Mouse (Mus musculus) layer of hippocampus, postnatal 25 days (tissue): ENCODE measurements around the gene Mlec. TPM values are rescaled to one million over a fixed set of nuclear protein-coding genes. Genes with fewer than 3 reads are reported as not detected.
"Not testable (repeated sequence)": the region's sequence is repeated elsewhere in the genome, so short reads cannot be mapped to it uniquely, and the experiment has no call there.

Experiments used
- DNase-seq, 2 experiments: peaks; one replicate each; pipeline ENCODE4 v3.0.0; 2022; ENCODE audit warnings: mixed read lengths in 2 of 2, low spot score in 1 of 2; ENCODE audit errors: extremely low spot score in 1 of 2
- total RNA-seq, 2 experiments: library from RNA; stranded (reverse); gene quantifications; 2 replicates each; pipeline ENCODE4 v1.2.3; 2021

Gene Mlec
- total RNA-seq, 2 experiments from 2014 or later = 75.6 to 86.5 TPM

- DNase-seq = no peak
Measured at GRCm38 (mm10) chr5:115132465-115132864, 25.5 kb downstream of the Mlec start.

- DNase-seq = no peak
Measured at GRCm38 (mm10) chr5:115129328-115129727, 28.7 kb downstream of the Mlec start.

DNA sequence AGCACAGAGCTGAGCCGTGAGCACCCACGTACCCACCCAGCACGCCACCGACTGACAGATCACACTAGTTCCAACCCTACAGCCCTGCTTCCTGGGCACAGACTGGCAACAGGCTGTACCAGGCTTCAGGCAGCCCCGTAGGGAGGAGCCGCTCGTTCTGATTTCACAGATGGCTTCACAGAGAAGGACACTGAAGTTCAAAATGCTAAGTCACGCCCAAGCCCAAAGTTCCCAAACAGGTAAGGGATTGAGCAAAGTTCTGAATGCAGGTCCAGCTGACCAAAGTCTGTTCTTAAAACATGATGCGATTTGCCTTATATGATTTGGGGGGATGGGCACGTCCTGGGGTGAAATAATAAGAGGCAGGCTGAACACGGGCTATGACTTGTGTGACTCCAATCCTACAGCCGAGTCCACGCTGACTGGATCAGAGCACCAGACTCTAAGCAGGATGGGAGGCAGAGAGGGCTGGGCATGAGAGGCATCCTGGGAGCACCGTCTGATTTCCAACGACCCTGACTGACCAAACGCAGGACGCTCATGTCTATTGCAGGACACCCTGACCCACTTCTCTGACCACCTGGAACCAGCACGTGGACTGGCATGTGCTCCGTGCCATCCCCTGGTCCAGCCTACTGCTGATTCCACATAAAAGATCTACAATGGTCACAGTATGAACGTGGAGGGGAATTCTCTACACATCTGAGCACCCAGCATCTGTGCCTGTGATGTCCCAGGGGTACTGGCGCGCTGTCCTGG lies 30.4 kb downstream of the Mlec start:
- DNase-seq = no peak

GRCm38 (mm10) chr5:115126578-115127312 lies 31.2 kb downstream of the Mlec start:
- no peak for DNase-seq

- DNase-seq = peak; percentile 73 to 80
Measured at GRCm38 (mm10) chr5:115125211-115125871, 32.6 kb downstream of the Mlec start.

GRCm38 (mm10) chr5:115124690-115125089 lies 33.3 kb downstream of the Mlec start:
- no peak for DNase-seq

DNA sequence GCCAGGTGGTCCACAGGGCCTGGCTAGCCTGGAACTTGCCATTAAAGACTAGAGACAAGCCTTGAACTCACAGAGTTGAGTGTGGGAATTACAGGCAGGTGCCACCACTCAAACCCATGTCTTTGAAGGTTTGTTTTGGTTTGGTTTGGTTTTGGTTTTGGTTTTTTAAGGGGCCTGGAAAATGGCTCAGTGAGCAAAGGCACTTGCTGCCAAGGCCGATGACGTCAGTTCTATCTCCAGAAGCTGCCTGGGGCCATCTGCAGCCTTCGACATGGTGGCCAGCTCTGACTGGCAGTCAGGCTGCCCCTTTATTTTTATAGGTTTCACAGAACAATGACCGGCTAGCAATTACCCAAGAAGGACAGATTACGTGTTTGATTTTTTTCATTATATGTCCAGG lies 37.0 kb downstream of the Mlec start:
- no peak for DNase-seq

- DNase-seq = peak in 1 of 2 experiments; percentile 31
Measured at GRCm38 (mm10) chr5:115118961-115119570, 38.9 kb downstream of the Mlec start, which contains the start of gene Acads. Gene Acads (minus strand): TSS chr5:115119346.

DNA sequence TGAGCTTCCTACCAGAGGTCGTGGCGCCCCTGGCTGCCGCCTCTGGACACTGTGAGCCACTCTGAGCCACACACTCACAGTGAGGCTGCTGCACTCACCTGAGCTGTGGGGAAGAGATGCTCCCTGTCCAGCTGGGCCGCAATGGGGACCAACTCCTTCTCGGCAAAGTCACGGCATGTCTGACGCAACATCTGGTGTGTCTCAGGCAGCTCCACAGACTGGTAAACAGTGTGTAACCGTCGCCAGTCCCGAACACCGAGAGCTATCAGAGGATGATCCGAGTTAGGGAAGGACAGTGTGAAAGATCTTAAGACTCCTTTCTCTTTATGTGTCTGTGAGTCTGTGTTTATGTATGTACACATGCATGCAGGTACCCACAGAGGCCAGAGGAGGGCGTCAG lies 40.5 kb downstream of the Mlec start:
- DNase-seq = no peak

DNA sequence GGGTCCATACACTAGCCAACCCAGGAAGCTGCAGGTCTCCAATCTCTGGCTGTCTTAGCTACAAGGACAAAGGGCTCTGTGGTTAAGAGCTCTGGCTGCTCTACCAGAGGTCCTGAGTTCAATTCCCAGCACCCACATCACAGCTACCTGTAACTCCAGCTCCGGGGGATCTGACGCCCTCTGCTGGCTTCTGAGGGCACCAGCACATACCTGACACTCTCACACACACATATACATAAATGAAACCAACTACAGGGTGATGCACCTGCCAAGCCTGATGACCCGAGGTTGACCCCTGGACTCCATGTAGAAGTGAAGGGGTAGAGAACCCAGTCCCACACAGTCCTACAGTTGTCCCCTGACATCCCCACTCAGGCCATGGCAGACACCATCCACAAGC lies 41.6 kb downstream of the Mlec start:
- DNase-seq = no peak

DNA sequence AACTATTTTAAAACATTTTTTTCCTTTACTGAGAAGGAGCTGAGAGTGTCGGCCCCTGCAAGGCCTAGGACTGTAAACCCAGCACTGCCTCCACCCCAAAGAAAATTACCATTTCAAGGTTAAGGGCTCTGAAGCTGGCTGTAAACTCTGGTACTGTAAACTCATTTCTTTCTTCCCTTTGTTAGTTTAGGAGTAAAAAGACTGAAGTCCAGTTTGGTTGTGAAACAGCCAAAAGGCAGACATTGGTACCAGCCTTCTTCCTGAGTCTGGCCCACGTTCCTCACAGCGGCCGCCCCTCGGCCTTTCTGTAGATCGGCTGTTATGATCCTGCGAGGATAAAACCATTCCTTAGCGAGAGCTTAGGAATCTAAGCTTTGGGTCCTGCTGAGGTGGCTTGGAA lies 43.5 kb downstream of the Mlec start:
- no peak for DNase-seq

DNA sequence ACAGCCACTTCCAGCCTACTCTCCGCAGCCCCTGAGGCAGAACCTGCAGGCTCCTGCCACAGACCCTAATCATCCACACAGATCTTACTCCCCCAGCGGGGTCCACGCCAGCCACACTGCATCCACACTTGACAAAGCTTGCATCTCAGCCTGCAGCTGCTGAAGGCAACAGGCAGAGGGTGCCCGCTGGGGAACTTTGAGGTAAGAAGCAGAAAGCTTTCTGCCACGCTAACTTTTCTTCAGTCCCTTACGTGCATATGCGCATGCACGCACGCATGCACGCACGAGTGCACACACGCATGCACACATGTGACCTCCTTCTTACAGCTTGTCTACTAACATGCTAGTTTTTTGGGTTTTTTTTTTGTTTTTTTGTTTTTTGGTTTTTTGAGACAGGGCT lies 44.7 kb downstream of the Mlec start:
- no peak for DNase-seq

DNA sequence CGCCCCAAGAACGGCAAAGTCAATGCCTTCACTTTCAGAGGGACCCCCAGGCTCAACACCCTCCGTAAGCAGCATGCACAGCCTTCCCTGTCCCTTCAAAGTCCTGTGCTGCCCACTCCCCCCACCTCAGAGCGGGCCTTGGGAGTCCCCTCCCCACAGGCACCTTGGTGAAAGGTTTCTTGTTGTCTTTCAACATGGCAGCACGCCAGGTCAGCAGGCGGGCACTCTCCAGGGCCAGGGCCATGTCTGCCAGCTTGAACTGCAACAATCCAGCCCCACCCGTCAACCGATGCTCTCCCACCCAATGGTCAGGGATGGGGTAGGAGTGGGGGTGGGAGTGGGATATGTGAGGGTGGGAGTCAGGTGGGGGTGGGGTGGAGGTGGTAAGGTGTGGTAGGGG lies 46.8 kb downstream of the Mlec start:
- no peak for DNase-seq

DNA sequence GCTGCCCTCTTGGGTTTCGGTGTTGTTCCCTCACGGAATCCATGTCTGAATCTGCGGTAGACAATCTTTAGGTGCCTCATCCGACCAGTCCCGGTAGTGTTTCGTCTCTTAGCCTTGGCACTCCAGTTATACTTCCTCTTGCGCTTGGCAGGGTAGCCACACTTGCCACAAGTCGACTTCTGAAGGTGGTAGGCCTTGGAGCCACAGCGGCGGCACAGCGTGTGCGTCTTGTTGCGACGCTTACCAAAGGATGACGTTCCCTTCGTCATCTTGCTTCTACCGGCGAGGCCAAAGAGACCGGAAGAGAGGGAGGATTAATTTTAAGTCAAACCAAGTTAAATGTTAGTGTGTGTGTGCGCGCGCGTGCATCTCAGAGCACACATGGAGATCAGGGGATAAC lies 54.7 kb downstream of the Mlec start:
- DNase-seq = not testable (repeated sequence)

GRCm38 (mm10) chr5:115102231-115102630 lies 55.7 kb downstream of the Mlec start:
- DNase-seq = no peak

DNA sequence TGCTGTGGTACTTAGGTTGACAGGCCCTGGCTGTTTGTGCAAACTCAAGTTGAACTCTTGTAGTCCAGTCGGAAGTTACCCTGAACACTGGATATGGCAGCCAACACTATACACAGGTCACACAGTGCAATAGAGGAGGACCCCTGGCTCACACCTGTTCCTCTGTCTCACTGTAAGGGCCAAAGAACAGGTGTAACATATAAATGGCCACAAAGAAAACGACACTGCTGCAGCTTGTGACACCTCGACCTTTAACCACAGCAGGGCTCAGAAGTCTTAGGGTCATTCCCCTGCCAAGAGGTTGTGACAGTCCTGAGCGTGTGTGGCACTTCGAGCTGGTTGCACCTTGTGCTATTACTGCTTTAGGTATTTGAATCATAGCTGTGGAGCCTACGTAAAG lies 57.5 kb downstream of the Mlec start:
- DNase-seq = no peak

- no peak for DNase-seq
Measured at GRCm38 (mm10) chr5:115099991-115100390, 58.0 kb downstream of the Mlec start.

- no peak for DNase-seq
Measured at GRCm38 (mm10) chr5:115099530-115099929, 58.4 kb downstream of the Mlec start.

- DNase-seq = no peak
Measured at GRCm38 (mm10) chr5:115098195-115098594, 59.8 kb downstream of the Mlec start, which contains the start of gene Gm10401. Gene Gm10401 (minus strand): TSS chr5:115098295.
